Mouse (Mus musculus) right cerebral cortex, postnatal 14 days (tissue): ENCODE measurements at regions not wholly inside any gene's neighbourhood (a gene's known extent, or its start where the extent isn't known, plus 50 kb on each side); places are given as distances from the start of the nearest gene placed in this dataset.

Source experiments
- DNase-seq: peaks from one replicate; pipeline ENCODE4 v3.0.0; 2022

- DNase-seq, result no peak
These were observed 136.4 kb downstream of the Ddx11 start for GRCm38 (mm10) chr17:66259697-66260096.

- DNase-seq, result no peak
These were observed 139.4 kb downstream of the Ddx11 start for GRCm38 (mm10) chr17:66262681-66263240.

DNA sequence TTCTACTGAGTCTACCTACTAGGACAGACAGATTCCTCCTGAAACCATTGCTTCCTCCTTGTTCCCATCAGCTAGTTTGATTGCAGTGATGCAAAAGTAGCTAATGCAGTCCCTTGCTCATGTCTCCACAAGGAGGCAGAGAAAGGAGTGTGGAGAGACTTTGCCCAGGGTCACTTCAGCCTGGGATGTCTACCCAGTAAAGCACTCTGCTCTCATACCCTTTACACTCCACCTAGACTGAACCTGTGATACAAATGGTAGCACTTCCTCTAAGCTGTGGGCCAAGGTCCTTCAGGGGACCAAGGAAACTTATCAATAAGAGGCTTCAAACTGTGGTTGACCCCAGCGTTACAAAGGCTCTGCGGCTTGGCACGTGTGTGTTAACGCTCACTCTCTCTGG lies 140.1 kb downstream of the Ddx11 start:
- DNase-seq, result no peak

- DNase-seq, result no peak
These were observed 143.5 kb downstream of the Ddx11 start for GRCm38 (mm10) chr17:66266803-66267202.

DNA sequence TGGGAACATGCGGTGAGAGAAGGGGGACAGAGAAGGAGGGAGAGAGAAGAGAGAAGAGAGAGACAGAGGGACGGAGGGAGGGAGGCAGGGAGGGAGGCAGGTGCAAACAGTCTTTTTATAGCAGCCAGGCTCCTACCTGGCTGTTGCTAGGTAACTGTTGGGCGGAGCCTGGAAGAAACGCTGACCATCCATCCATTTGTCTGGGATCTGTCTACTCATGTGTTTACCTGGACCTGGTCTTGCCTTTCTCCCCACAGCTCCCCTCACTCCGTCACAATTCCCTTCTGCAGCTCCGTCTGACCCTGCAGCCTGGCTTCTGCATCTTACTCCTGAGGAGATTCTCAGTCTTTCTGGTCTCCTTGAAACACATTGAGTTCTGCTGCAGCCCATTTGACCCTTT lies 144.5 kb downstream of the Ddx11 start:
- no peak for DNase-seq

DNA sequence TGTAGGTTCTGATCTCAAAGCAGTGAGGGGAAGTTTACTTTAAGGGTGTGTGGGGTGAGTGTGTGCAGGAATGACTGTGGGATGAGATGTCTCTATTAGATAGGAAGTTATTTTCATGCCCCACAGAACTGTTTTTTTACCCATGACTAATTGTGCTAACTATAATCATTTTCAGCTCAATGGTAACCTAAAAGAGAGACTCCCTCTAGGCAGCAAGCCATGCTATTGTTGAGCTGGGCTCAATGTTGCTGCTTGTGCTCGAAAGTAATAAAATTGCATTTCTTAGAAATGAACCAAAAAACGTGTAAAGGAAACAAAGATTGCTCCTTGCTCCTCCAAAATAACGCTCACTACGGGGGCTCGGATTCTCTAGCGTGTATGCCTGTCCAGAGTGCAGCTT lies 146.2 kb downstream of the Ddx11 start:
- no peak for DNase-seq

- no peak for DNase-seq
These were observed 148.6 kb downstream of the Ddx11 start for GRCm38 (mm10) chr17:66271906-66272305.

DNA sequence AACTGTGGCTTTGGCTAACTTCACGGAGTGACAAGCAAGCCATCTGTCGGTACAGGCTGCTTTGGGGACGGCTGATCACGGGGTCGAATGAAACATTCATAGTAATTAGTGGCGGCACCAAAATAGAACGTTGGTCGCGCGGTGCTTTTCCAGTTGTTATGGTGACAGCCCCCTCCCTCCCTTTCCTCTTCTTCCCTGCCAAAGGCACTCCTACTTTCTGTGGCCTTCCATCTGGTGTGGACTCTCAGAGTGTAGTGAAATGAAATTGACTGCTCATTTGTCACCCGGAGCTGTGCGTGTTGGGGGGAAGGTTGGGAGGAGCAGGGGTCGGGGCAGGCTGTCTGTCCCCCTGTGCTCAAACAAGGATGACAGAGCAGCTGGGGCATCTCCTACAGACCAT lies 153.5 kb downstream of the Ddx11 start:
- DNase-seq, result peak; percentile 68

GRCm38 (mm10) chr17:66278037-66278436 lies 154.7 kb downstream of the Ddx11 start:
- no peak for DNase-seq

DNA sequence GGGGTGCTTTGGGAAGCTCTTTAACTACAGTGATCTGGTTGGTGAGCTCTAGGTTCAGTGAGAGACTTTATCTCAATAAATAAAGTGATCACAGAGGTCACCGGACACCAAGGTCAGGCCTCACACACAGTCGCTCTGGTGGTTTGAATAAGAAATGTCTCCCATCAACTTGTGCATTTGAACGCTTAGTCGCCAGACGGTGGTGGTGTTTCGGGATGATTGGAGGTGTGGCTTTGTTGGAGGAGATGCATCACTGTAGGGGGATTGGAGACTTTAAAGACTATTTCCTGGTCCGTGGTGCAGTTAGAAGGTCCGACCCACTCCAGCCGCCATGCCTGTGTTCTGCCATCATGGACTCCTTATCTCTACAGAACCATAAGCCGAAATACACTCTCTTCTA lies 162.0 kb downstream of the Ddx11 start:
- DNase-seq, result no peak
